Mouse (Mus musculus): ENCODE measurements around the gene BC049730.
"Not testable (repeated sequence)": the region's sequence is repeated elsewhere in the genome, so short reads cannot be mapped to it uniquely, and the experiment has no call there.

Gene BC049730

DNA sequence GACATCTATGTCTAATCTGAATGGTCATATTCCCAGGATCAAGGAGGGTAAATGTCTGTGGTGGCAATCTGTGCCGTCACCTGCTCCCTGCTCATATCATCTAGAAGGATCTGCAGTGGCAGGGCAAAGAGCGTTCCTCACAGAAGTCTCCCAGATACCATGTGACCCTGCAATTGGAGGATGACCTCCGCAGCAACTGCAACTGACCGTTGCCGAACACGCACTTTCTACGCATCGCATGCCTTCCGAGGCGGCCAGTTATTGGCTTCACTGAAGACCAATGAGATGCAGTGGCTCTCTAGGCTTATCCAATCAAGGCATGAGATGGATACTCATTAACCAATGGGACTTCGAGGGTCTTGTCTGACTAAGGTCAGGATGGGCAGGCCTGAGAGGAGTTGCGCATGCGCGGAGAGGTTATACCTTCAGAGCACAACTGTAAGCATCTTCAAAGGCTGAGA, at the start of gene BC049730:
Gene BC049730 (plus strand): TSS at position 411 of the 461 bp plus-strand sequence.
- DNase-seq, result no peak

DNA sequence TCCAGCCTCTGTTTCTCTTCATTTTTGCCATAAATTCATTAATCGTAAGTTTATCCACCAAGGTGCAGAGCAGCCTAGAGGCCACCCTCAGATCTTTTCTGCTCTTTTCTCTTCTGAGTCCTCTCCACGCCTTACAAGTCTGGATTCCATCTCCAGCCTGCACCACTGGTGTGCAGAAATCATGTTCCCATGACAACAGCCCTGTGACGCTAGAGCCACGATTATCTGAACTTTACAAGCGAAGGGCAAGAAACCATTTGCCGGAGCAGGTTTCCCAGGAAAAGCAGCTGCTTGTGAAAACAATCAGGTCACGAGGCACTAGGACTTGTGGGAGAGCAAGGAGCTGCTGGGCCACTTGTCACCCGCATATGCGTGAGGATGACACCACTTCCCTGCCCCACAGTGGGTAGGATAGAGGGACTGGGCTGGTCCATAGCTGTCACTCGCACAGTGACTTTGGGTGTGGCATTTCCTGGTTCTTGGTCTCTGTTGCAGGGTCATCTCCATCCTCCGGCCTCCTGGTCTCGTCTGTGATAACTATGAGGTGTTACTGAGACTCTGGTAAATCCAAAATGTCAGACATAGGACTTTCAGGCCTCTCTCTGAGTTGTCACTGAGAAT, 49.2 kb upstream of the BC049730 start:
- no peak for DNase-seq

DNA sequence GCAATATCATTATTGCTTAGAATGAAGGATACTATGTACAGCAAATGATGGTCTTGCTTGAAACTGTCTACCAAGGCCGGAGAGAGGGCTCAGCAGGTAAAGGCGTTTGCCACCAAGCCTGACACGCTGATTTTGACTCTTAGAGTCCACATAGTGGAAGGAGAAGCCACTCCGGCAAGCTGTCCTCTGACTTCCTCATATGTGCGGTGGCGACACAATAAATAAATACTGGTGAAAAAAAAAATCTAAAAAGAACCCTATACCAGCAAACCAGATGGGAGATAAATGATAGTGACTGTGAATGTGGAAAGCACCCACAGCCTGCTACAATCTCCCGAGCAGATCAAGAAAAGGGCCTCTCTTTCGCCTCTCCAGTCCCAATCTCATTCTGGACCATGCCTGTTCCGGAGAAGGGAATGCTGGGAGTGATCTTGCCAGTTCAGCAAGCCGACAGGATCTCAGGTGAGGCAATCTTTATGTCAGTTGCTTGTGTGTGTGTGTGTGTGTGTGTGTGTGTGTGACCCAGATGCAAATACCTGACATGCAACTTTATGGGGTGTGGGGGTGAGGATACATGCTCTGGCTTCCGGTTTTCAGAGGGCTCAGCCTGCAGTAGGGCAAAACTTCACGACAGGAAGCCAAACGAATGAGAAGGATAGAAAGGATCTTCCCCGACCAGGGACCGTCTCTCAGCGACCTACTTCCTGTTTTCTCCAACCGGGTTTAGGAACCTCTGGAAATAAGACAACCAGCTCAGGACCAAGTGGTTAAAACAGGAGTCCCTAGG, 47.7 kb upstream of the BC049730 start:
- peak; percentile 38 to 46 for DNase-seq

GRCm38 (mm10) chr7:24662575-24662974, 46.5 kb upstream of the BC049730 start:
- DNase-seq, result peak; percentile 83 to 84

DNA sequence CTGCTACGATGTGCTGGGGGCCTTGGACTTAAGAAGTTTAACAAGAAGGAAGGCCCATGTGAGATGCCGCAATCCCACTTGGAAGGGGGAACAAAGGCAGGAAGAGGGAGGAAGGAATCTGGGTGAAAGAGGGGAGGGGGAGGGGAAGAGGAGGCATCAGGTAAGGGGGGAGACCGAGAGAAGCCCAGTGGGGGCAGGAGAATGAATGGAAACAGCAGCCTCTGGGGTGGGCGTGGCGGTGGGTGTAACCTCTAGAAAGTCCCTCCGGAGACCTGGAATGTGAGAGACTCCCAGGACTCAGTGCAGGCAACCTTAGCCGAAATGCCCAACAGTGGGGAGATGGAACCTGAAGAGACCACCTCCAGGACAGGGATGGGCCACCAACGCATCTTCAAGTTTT, 44.7 kb upstream of the BC049730 start:
- DNase-seq, result no peak

- no peak for DNase-seq
Observed at GRCm38 (mm10) chr7:24664959-24665358, 44.1 kb upstream of the BC049730 start.

GRCm38 (mm10) chr7:24671944-24672439, 37.0 kb upstream of the BC049730 start:
- no peak for DNase-seq

GRCm38 (mm10) chr7:24676575-24676974, 32.5 kb upstream of the BC049730 start, which contains the start of gene Tex101:
TSS of gene Tex101 (minus strand) at chr7:24676675.
- DNase-seq, result no peak

GRCm38 (mm10) chr7:24684121-24684520, 24.9 kb upstream of the BC049730 start:
- peak; percentile 59 to 60 for DNase-seq

DNA sequence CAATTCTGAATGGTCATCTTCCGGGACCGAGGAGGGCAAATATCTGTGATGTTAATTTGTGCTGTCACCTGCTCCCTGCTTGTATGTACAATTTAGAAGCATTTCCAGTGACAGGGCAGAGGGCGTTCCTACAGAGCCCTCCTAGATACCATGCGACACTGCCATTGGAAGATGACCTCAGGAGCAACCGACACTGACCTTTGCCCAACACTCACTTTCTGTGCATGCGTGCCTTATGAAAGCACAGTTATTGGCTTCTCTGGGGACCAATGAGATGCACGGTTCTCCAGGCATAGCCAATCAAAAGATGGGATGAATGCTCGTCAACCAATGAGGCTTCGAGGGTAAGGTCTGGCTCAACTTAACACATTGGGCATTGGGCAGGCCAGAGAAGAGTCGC, 21.5 kb upstream of the BC049730 start:
- DNase-seq, result not testable (repeated sequence)

DNA sequence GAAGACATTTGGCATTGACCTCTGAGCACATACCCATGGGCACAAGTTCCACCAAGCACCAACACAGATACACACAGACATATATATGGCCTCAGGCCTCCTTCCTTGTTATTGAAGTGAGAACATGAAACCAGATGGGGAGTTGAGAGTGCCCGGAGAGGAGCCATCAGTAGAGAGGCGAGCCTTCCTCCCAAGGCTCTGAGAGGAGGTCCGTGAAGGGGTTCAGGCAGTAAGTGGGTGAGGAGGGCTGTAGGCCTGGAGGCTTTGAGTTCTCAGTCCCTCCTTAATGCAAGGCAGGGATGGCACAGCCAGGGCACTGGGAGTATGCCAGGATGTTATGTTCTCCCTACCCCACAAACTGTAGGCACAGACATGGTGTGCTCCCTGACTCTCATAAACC, 16.3 kb upstream of the BC049730 start:
- DNase-seq, result not testable (repeated sequence)

GRCm38 (mm10) chr7:24697891-24698290, 11.2 kb upstream of the BC049730 start:
- not testable (repeated sequence) for DNase-seq

DNA sequence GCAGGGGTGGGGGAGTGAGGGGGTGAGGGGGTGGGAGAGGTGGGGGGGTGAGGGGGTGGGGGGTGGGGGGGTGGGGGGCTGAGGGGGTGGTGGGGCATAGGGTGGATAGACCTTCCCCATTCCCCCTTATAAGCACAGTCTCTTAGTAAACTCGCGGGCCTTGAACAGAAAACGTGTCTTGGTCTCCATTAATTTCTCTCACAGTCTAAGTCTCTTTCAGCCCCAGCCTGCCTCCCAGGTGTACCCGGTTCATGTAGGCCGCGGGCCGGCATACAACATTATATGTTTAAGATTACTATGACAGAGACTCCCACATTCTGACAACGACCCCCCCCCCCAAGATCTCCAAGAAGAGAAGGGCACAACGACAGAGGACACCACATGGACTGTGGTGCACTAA, 6.2 kb upstream of the BC049730 start:
- not testable (repeated sequence) for DNase-seq

- no peak for DNase-seq
Observed at GRCm38 (mm10) chr7:24715039-24715438, 6.0 kb downstream of the BC049730 start.

DNA sequence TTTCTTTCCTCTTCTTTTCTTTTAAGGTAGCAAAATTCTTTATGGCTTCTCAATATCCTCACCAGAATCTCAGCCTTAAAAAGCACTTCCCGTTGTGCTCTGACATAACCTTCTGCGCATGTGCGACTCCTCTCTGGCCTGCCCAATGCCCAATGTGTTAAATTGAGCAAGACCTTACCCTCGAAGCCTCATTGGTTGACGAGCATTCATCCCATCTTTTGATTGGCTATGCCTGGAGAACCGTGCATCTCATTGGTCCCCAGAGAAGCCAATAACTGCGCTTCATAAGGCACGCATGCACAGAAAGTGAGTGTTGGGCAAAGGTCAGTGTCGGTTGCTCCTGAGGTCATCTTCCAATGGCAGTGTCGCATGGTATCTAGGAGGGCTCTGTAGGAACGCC, 17.8 kb downstream of the BC049730 start, which contains the start of gene Gm4763:
Gene Gm4763 (minus strand): TSS at position 101 of the 400 bp plus-strand sequence.
- not testable (repeated sequence) for DNase-seq

DNA sequence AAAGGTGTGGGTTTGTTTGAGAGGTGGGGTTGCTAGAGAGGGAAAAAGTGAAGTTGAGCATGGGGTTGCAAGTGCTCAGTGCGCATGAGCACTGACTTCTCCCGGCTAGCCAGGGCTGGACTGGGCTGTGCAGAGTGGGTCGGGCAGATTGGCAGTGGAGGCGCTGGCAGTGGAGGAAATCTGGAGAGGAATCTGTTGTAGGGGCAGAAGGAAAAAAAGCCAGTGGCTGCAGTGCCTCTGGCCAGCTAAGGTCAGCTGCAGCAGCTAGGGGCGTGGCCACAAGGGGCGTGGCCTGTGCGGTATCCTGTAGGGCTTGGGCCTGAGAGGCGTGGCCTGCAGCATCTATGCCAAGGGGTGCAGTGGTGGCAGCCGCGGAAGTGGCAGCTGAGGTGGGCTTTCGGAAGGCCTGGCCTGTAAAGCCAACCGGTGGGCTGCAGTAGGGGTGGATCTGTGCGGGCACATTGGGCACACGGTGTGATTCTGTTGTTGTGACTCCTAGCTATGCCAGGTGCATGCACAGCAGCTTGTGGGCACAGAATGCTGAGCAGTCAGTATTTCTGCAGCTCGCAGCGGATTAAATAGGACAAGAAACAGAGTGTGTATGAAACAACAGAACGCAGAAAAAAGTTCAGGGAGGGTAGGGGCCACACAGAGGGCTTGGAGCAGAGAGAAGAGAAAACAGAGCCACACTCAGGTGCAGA, 27.1 kb downstream of the BC049730 start:
- peak in 1 of 2 experiments; percentile 4 for DNase-seq

GRCm38 (mm10) chr7:24750695-24751094, 41.7 kb downstream of the BC049730 start:
- DNase-seq, result no peak

DNA sequence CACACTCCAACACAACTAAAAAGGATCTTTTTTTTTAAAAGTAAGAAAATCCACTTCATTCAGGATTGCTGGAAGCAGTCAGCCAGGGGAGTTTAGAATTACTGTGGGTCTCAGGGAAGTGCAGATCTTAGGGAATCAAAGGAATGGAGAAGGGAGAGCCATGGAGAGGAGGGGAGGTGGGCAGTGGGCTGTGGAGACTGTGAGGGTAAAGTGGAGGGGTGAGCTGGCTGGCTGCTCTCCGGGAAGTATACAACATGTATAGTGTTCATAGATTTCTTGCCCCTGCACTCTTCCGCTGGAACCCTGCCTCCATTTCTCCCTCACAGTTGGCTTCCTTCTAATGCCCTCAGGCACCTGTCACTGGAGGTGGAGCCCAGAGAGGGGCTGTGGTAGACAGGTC, 42.6 kb downstream of the BC049730 start:
- DNase-seq, result no peak

GRCm38 (mm10) chr7:24753476-24753875, 44.4 kb downstream of the BC049730 start:
- no peak for DNase-seq

- DNase-seq, result no peak
Observed at GRCm38 (mm10) chr7:24758520-24758919, 49.5 kb downstream of the BC049730 start.

DNA sequence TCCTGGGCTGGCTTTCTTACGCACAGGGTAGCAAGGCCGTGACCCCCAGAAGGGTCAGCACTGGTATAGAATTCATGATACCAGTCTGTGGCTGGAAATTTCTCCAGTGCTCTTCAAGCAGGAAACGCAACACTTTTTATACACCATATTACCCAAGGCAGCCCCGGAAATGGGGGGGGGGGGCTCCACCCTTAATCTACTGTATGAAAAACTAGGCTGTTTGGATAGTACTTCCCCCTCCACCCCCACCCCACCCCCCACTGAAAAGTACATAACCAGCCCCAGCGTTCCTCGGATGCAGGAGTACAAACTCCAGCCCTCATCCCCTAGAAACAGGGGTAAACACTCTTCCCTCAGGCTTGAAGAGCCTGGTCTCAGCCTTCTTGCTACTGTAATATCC, 51.2 kb downstream of the BC049730 start, which contains the start of gene Cd177:
Gene Cd177 (minus strand): TSS at position 101 of the 400 bp plus-strand sequence.
- DNase-seq, result no peak

DNA sequence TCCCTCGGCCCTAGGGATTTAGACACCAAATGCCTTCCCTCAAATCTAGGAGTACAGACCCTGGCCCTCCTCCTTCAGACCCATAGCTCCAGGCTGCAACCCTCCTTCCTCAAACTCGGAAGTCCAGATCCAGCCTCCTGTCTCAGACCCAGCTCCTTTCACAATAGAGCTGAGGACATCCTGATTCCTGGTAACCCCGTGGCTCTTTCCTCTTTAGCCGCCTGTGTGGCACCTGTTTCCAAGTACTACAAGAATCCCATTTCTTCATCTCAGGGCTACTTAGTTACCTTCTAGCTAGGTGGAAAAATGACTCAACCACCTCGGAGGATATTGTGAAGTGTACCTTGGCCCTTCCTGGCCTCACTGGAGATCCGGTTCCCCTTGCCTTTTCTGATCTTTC, 52.1 kb downstream of the BC049730 start:
- DNase-seq, result no peak

DNA sequence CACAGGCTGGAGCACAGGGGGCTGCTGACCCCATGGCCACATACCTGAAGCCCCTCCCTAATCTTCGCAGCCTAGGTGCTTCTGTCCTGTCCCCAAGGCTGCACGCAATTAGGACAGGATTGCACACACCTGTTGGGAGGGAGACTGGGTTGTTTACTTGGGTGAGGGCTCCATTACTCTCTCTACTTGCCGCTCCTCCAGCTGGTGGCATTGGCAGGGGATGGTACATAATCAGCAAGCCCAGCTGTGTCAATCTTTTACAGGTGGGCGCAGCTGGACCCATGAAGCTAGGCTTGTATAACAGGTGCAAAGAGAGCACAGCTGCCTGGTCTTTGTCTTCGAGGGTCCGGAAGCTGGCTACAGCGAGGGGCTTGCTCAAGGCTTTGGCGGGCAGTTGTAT, 53.5 kb downstream of the BC049730 start:
- no peak for DNase-seq

Measured in B cell, adult 2 months (primary cell).